Mouse (Mus musculus) forebrain, embryonic 10.5 days (tissue): ENCODE data around the gene Als2cr12. TPM values are rescaled to one million over a fixed set of nuclear protein-coding genes. Genes with fewer than 3 reads are reported as not detected.

Experiments
- DNase-seq: peaks from one replicate; pipeline ENCODE4 v3.0.0-alpha.2; 2017; ENCODE audit warnings: low spot score; ENCODE audit errors: extremely low spot score
- H3K27ac ChIP-seq: fragments of 300-500 bp; sonication (generic); 2 replicates; pipeline ENCODE4 v1.5.1; 2016; ENCODE audit warnings: mild to moderate bottlenecking
- H3K27me3 ChIP-seq: fragments of 300-500 bp; sonication (generic); 2 replicates; pipeline ENCODE4 v1.6.1; 2016; ENCODE audit warnings: mild to moderate bottlenecking; ENCODE audit not compliant: poor library complexity, severe bottlenecking
- H3K36me3 ChIP-seq: fragments of 300-500 bp; sonication (generic); replicated peaks from 2 replicates; pipeline ENCODE4 v1.6.1; 2016; ENCODE audit warnings: mild to moderate bottlenecking, moderate library complexity
- H3K4me1 ChIP-seq: fragments of 300-500 bp; sonication (generic); 2 replicates; pipeline ENCODE4 v1.6.1; 2016
- H3K4me3 ChIP-seq: fragments of 300-500 bp; sonication (generic); 2 replicates; pipeline ENCODE4 v1.5.1; 2016; ENCODE audit warnings: mild to moderate bottlenecking, moderate library complexity
- H3K9me3 ChIP-seq: fragments of 300-500 bp; sonication (generic); 2 replicates; pipeline ENCODE4 v1.6.1; 2016; ENCODE audit warnings: mild to moderate bottlenecking, moderate library complexity
- whole genome bisulfite sequencing: fragments of 180-500 bp; shearing (Covaris S2); methylation state at CpG from one replicate; pipeline ENCODE4 v1.1.7; 2016; 5-methylcytosine and 5-hydroxymethylcytosine counted together
- polyA plus RNA-seq: library from polyadenylated mRNA; unstranded; fragments of >200 nt; fragmentation: Nextera tagmentation; extraction: Ambion mirVana; gene quantifications from 2 replicates; pipeline ENCODE4 v1.2.1, GENCODE M21; 2016

Gene Als2cr12
- polyA plus RNA-seq, 1 experiment from 2014 or later: not detected

- no peak for DNase-seq
- peaks cover 15% of the 10 kb centered on the region for H3K4me1 ChIP-seq
- H3K36me3 ChIP-seq: peaks cover 47% of the 10 kb centered on the region
- no peaks in the 10 kb centered on the region for H3K9me3 ChIP-seq
- no peaks in the 10 kb centered on the region for H3K27me3 ChIP-seq
- no peak overlapping the region for H3K4me3 ChIP-seq
- H3K27ac ChIP-seq: no peak overlapping the region
- 95% methylated on average over 5 of the region's 5 CpGs for WGBS
Measured at GRCm38 (mm10) chr1:58725767-58726166, 30.0 kb upstream of the Als2cr12 start.

- Histone ChIP-seq H3K27ac (no peak overlapping the region), H3K27me3 (no peaks in the 10 kb centered on the region)
- DNase-seq: no peak
Measured at GRCm38 (mm10) chr1:58725095-58725494, 29.3 kb upstream of the Als2cr12 start.

GRCm38 (mm10) chr1:58724533-58724932 is 28.7 kb upstream of the Als2cr12 start:
- WGBS: 57% methylated on average over 6 of the region's 9 CpGs
- H3K27me3 ChIP-seq: no peaks in the 10 kb centered on the region
- H3K4me1 ChIP-seq: peaks cover 15% of the 10 kb centered on the region
- no peaks in the 10 kb centered on the region for H3K9me3 ChIP-seq
- no peak overlapping the region for H3K27ac ChIP-seq
- H3K36me3 ChIP-seq: peaks cover 42% of the 10 kb centered on the region
- DNase-seq: no peak
- no peak overlapping the region for H3K4me3 ChIP-seq

More at GRCm38 (mm10) chr1:58725095-58725494, 29.3 kb upstream of the Als2cr12 start:
- H3K9me3 ChIP-seq: no peaks in the 10 kb centered on the region
- peaks cover 44% of the 10 kb centered on the region for H3K36me3 ChIP-seq
- no peak overlapping the region for H3K4me3 ChIP-seq
- H3K4me1 ChIP-seq: peaks cover 15% of the 10 kb centered on the region

GRCm38 (mm10) chr1:58723809-58724405 is 28.1 kb upstream of the Als2cr12 start:
- DNase-seq: no peak
- WGBS: 64% methylated on average over 7 of the region's 7 CpGs
- Histone ChIP-seq H3K36me3 (peaks cover 41% of the 10 kb centered on the region), H3K4me1 (peaks cover 15% of the 10 kb centered on the region), H3K9me3 (no peaks in the 10 kb centered on the region), H3K27ac (no peak overlapping the region), H3K4me3 (no peak overlapping the region), H3K27me3 (no peaks in the 10 kb centered on the region)

GRCm38 (mm10) chr1:58723062-58723808 is 27.4 kb upstream of the Als2cr12 start:
- H3K4me3 ChIP-seq: no peak overlapping the region
- H3K4me1 ChIP-seq: peaks cover 15% of the 10 kb centered on the region
- no peaks in the 10 kb centered on the region for H3K27me3 ChIP-seq
- no peak for DNase-seq
- 71% methylated on average over 7 of the region's 7 CpGs for WGBS
- no peaks in the 10 kb centered on the region for H3K9me3 ChIP-seq
- H3K27ac ChIP-seq: no peak overlapping the region
- peaks cover 39% of the 10 kb centered on the region for H3K36me3 ChIP-seq

- peaks cover 15% of the 10 kb centered on the region for H3K4me1 ChIP-seq
- no peak for DNase-seq
- WGBS: 91% methylated on average over 11 of the region's 11 CpGs
- no peak overlapping the region for H3K27ac ChIP-seq
- no peaks in the 10 kb centered on the region for H3K9me3 ChIP-seq
- H3K4me3 ChIP-seq: no peak overlapping the region
- H3K36me3 ChIP-seq: peaks cover 34% of the 10 kb centered on the region
- H3K27me3 ChIP-seq: no peaks in the 10 kb centered on the region
Measured at GRCm38 (mm10) chr1:58722115-58722938, 26.5 kb upstream of the Als2cr12 start.

GRCm38 (mm10) chr1:58720988-58721387 is 25.2 kb upstream of the Als2cr12 start:
- Histone ChIP-seq H3K27ac (no peak overlapping the region), H3K4me3 (no peak overlapping the region), H3K9me3 (no peaks in the 10 kb centered on the region), H3K36me3 (peaks cover 34% of the 10 kb centered on the region), H3K27me3 (no peaks in the 10 kb centered on the region), H3K4me1 (peaks cover 19% of the 10 kb centered on the region)
- WGBS: 85% methylated on average over 4 of the region's 4 CpGs
- no peak for DNase-seq

GRCm38 (mm10) chr1:58720090-58720489 is 24.3 kb upstream of the Als2cr12 start:
- Histone ChIP-seq H3K9me3 (no peaks in the 10 kb centered on the region), H3K36me3 (peaks cover 43% of the 10 kb centered on the region), H3K4me1 (peaks cover 27% of the 10 kb centered on the region), H3K4me3 (no peak overlapping the region), H3K27me3 (no peaks in the 10 kb centered on the region), H3K27ac (no peak overlapping the region)
- 92% methylated on average over 8 of the region's 8 CpGs for WGBS
- DNase-seq: no peak

GRCm38 (mm10) chr1:58719356-58719945 is 23.7 kb upstream of the Als2cr12 start:
- 90% methylated on average over 7 of the region's 7 CpGs for WGBS
- no peak for DNase-seq

GRCm38 (mm10) chr1:58717589-58718270 is 21.9 kb upstream of the Als2cr12 start:
- no peaks in the 10 kb centered on the region for H3K9me3 ChIP-seq
- DNase-seq: no peak
- no peak overlapping the region for H3K27ac ChIP-seq
- H3K36me3 ChIP-seq: peaks cover 47% of the 10 kb centered on the region
- peaks cover 30% of the 10 kb centered on the region for H3K4me1 ChIP-seq
- H3K27me3 ChIP-seq: no peaks in the 10 kb centered on the region
- no peak overlapping the region for H3K4me3 ChIP-seq
- 91% methylated on average over 8 of the region's 8 CpGs for WGBS

More at GRCm38 (mm10) chr1:58719356-58719945, 23.7 kb upstream of the Als2cr12 start:
- no peaks in the 10 kb centered on the region for H3K9me3 ChIP-seq
- H3K4me3 ChIP-seq: no peak overlapping the region
- H3K27ac ChIP-seq: no peak overlapping the region
- peaks cover 47% of the 10 kb centered on the region for H3K36me3 ChIP-seq
- peaks cover 30% of the 10 kb centered on the region for H3K4me1 ChIP-seq
- H3K27me3 ChIP-seq: no peaks in the 10 kb centered on the region

- H3K9me3 ChIP-seq: no peaks in the 10 kb centered on the region
- no peak for DNase-seq
- H3K27ac ChIP-seq: no peak overlapping the region
- peaks cover 39% of the 10 kb centered on the region for H3K36me3 ChIP-seq
- H3K4me3 ChIP-seq: no peak overlapping the region
- no peaks in the 10 kb centered on the region for H3K27me3 ChIP-seq
- peaks cover 36% of the 10 kb centered on the region for H3K4me1 ChIP-seq
- 94% methylated on average over 4 of the region's 4 CpGs for WGBS
Measured at GRCm38 (mm10) chr1:58716883-58717220, 21.1 kb upstream of the Als2cr12 start.

GRCm38 (mm10) chr1:58716162-58716882 is 20.5 kb upstream of the Als2cr12 start:
- 71% methylated on average over 7 of the region's 7 CpGs for WGBS
- Histone ChIP-seq H3K27me3 (no peaks in the 10 kb centered on the region), H3K36me3 (peaks cover 39% of the 10 kb centered on the region), H3K9me3 (no peaks in the 10 kb centered on the region), H3K4me1 (peaks cover 41% of the 10 kb centered on the region), H3K4me3 (no peak overlapping the region), H3K27ac (no peak overlapping the region)
- DNase-seq: no peak
